Mouse (Mus musculus) cerebellum, adult 2 months (tissue): ENCODE data around the gene Rab5a. TPM values are rescaled to one million over a fixed set of nuclear protein-coding genes. Genes with fewer than 3 reads are reported as not detected.
"Not testable (repeated sequence)": the region's sequence is repeated elsewhere in the genome, so short reads cannot be mapped to it uniquely, and the experiment has no call there.

Experiments
- DNase-seq, 2 experiments: peaks; one replicate each; pipeline ENCODE4 v3.0.0; 2021
- H3K27ac ChIP-seq: fragments of 200-500 bp; 2 replicates; pipeline ENCODE4 v1.5.1; 2012; ENCODE audit warnings: low read length, control low read depth, inconsistent platforms; ENCODE audit not compliant: insufficient read depth
- H3K27me3 ChIP-seq: fragments of 200-500 bp; 2 replicates; pipeline ENCODE4 v1.6.1; 2012; ENCODE audit warnings: inconsistent platforms, mild to moderate bottlenecking, low read length, moderate library complexity; ENCODE audit not compliant: control insufficient read depth, insufficient read depth
- H3K4me1 ChIP-seq: fragments of 200-500 bp; 2 replicates; pipeline ENCODE4 v1.6.1; 2011; ENCODE audit warnings: low read length; ENCODE audit not compliant: control insufficient read depth, insufficient read depth
- H3K4me3 ChIP-seq: fragments of 200-500 bp; replicated peaks from 2 replicates; pipeline ENCODE3; 2011; ENCODE audit warnings: mild to moderate bottlenecking, low read depth, low read length, control low read depth; ENCODE audit not compliant: insufficient read depth
- CTCF ChIP-seq: fragments of 200-500 bp; IDR thresholded peaks from 2 replicates; pipeline ENCODE4 v1.5.1; 2011; ENCODE audit warnings: low read depth, mild to moderate bottlenecking, control low read depth, low read length, moderate library complexity, borderline replicate concordance; ENCODE audit not compliant: insufficient read depth
- POLR2A ChIP-seq: fragments of 200-500 bp; IDR thresholded peaks from 2 replicates; pipeline ENCODE4 v1.6.1; 2011; ENCODE audit warnings: low read length, control low read depth, borderline replicate concordance; ENCODE audit not compliant: insufficient read depth
- whole genome bisulfite sequencing: fragments of 180-500 bp; shearing (Covaris S2); methylation state at CpG from one replicate; pipeline ENCODE4 v1.1.7; 2018; 5-methylcytosine and 5-hydroxymethylcytosine counted together
- polyA plus RNA-seq: library from polyadenylated mRNA; depleted of rRNA; stranded (reverse); fragments of >200 nt; gene quantifications from 2 replicates; pipeline ENCODE4 v1.2.3, GENCODE M21; 2012

Rab5a gene
- polyA plus RNA-seq, 1 experiment = 98.1 TPM

DNA sequence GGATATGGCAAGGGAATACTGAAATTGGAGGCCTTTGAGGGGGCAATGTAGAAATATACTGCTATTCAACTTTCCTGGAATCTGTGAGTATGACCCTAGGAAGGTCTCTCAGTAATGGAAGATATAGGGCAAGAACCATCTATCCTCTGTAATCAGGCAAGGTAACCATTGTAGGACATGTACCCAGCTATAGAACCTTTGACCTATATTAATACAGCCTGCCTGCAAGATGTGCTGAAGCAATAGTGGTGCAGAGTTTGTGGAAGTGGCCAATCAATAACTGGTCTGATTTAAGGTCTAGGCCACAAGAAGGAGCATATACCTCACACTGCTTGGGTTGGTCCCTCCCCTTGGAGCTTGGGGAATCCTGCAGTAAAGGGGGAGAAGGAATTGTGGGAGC lies 41.5 kb downstream of the Rab5a start:
- TF ChIP-seq POLR2A (no peak), CTCF (no peak)
- Histone ChIP-seq H3K27ac (no peak overlapping the region), H3K4me3 (no peak overlapping the region), H3K27me3 (no peaks in the 10 kb centered on the region), H3K4me1 (no peaks in the 10 kb centered on the region)
- DNase-seq = no peak

DNA sequence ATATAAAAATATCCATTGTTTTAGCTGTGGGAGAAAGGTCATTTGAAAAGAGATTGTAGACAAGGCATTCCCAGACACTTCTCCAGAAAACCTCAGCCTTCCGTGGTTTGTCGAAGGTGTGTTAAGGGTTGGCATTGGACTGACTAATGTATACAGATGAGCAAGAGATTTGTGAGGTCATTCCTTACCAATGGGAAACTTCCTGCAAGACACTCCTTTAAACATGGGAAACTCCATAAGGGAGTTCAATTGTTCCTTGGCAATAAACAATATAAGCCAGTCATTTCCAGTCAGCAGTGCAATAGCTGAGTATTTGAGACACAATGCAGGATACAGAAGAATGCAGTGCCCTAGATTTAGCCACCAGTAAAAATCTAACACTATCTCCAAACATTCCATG lies 49.0 kb downstream of the Rab5a start:
- Histone ChIP-seq H3K27ac (no peak overlapping the region), H3K27me3 (no peaks in the 10 kb centered on the region), H3K4me3 (no peak overlapping the region), H3K4me1 (no peaks in the 10 kb centered on the region)
- no peak for DNase-seq
- 92% methylated on average over 2 of the region's 2 CpGs for WGBS
- no peak for TF ChIP-seq CTCF
- no peak for TF ChIP-seq POLR2A

DNA sequence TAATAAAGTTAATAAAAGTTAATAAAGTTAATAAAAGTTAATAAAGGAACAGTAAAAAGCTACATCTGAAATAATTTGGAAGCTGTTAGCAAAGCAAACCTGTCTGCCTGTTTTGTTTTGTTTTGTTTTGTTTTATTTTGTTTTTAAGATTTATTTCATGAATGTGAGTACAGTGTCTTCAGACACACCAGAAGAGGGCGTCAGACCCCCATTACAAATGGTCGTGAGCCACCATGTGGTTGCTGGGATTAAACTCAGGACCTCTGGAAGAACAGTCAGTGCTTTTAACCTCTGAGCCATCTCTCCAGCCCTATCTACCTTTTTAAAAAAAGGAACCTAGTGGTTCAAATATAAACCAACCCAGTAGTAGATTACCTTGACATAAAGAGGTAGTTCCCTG lies 52.1 kb downstream of the Rab5a start:
- TF ChIP-seq POLR2A (no peak), CTCF (no peak)
- Histone ChIP-seq H3K4me3 (no peak overlapping the region), H3K4me1 (no peaks in the 10 kb centered on the region), H3K27me3 (no peaks in the 10 kb centered on the region), H3K27ac (no peak overlapping the region)
- peak in 1 of 2 experiments; percentile 11 for DNase-seq
- WGBS = 48% methylated on average over 2 of the region's 2 CpGs

DNA sequence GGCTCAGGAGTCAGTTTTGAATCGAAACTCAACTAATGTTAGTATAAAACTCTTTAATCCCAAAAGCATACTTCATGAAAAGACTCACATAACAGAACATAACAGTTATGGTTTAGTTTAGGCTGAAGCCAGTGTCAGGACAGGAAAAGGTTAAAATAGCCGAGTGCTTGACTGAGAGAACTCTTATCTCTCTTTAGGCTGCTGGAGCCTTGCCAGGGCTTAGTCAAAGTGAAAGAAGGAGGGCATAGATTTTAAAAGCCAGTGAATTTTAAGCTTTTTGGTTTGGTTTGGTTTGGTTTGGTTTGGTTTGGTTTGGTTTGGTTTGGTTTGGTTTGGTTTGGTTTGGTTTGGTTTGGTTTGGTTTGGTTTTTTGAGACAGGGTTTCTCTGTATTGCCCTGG lies 53.4 kb downstream of the Rab5a start:
- Histone ChIP-seq H3K4me3 (no peak overlapping the region), H3K27ac (no peak overlapping the region), H3K27me3 (no peaks in the 10 kb centered on the region), H3K4me1 (no peaks in the 10 kb centered on the region)
- 68% methylated on average over 2 of the region's 2 CpGs for WGBS
- no peak for TF ChIP-seq CTCF
- no peak for TF ChIP-seq POLR2A
- no peak for DNase-seq

DNA sequence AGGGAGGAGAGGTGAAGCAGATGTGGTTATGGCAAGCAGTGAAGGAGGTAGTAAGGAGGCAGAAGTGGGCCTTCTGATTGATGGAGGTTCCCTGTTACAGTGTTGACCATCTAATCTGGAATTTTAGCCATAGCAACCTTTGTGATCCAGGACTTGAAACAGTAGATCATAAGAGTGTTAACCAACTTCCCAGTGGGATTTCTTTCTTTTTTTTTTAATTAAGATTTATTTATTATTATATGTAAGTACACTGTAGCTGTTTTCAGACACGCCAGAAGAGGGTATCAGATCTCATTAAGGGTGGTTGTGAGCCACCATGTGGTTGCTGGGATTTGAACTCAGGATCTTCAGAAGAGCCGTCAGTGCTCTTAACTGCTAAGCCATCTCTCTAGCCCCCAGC lies 60.3 kb downstream of the Rab5a start, which contains the start of gene Pp2d1:
Gene Pp2d1, minus strand, starts transcription at position 101 of the 400 bp plus-strand sequence.
- not testable (repeated sequence) for H3K27me3 ChIP-seq, H3K4me3 ChIP-seq, H3K27ac ChIP-seq, H3K4me1 ChIP-seq, DNase-seq
- WGBS = 89% methylated on average over 2 of the region's 2 CpGs

DNA sequence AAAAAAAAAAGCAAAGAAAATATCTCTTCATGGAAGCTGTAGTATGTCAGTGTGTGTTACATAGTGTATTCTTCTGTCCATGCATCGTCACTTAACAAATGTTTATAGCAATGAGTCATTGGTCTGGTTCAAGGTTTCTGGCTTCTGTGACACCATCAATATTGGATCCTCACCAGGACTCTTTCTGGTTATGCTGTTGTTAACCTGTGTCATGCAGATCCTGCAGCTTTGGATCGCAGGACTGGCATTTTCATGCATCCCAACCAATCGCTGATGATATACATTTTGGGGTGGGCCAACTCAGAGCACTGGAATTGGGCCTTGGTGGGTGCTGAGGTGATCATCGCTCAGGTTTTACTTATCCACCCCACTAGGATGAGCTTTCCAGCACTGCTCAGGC lies 63.5 kb downstream of the Rab5a start:
- DNase-seq = no peak
- no peaks in the 10 kb centered on the region for H3K27me3 ChIP-seq
- H3K4me1 ChIP-seq = no peaks in the 10 kb centered on the region
- TF ChIP-seq CTCF (no peak), POLR2A (no peak)
- WGBS = 98% methylated on average over 4 of the region's 4 CpGs
- no peak overlapping the region for H3K27ac ChIP-seq
- no peak overlapping the region for H3K4me3 ChIP-seq

DNA sequence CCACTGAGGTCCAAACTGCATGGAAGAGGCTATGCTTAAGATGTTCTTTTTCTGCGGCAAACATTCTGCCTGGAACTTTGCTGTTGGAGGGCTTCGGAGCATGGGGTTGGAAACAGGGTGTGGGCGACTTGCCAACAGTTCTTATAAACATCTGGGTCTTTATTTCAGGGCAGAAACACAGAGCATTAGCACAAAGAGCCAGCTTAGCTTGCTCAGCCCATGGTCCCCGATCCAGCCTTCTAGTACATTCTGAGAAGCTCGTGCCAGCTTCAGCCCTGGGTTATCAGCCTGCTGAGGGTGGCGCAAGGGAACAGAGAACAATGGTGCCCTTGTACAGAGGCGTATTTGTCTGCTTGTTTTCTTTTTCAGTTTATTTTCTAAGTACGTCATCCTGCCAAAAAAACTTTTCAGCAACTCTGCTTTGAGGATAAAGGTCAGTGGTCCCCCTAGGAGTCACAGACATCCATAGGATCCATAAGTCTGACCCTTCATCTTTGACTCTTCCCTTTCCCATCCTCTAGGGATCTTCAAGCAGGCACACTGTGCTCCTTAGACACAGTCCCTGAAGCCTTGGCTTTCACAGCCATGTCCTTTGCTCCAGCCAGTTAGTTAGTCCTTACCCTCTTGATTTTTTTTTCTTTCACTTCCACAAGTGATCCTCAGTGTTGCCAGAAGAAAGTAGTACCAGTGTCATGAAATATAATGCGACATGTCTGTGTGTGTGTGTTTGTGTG lies 64.7 kb downstream of the Rab5a start:
- no peak overlapping the region for H3K4me3 ChIP-seq
- TF ChIP-seq POLR2A = no peak
- no peak for TF ChIP-seq CTCF
- H3K27me3 ChIP-seq = no peaks in the 10 kb centered on the region
- H3K4me1 ChIP-seq = no peaks in the 10 kb centered on the region
- 38% methylated on average over 9 of the region's 9 CpGs for WGBS
- H3K27ac ChIP-seq = peak overlapping the region; percentile 67; the same call in 1 of the 2 replicates
- peak in 1 of 2 experiments; percentile 44 for DNase-seq

DNA sequence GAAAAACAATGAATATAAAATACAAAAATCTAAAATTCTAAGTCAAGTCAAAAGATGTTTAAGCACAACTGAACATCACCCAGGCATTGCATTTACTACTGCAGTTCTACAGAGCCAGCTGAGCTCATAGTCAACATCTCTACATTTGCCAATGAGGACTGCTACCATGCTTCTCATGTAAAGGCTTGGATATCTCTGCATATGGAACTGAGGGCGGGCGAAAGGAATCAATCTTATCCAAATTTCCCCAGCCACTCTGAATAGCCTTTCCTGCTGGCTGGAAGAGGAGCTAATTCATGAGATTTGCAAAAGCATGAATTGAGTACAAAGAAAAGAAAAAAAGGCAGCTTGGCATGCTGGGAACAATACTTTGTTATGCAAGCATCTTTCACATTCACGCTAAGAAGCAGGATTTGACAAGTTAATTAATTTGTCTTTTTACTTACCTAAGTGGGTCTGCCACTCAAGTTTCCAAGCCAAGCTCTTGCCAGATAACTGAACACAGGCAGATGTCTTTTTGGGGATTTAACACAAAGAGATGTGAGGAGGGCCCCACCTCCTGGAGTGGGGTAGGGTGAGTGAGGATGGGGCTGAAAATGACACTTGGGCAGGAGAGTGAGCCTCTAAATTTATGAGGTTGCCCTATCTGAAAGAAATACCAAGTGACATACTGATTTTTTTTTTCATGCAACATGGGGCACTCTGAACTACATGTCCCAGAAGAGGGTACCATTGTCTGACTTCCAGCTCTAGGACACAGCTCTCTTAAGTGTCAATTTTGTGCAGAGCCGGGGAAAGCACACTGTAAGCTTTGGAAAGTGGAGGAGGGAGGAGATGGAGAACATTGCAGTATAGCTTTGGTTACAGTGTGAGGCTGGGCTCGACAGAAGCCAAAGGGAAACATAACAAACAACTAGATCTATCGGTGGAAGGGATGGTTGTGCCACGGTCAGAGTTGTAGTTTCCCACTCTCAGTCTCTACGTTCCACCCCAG lies 72.6 kb downstream of the Rab5a start:
- TF ChIP-seq POLR2A (no peak), CTCF (no peak)
- 48% methylated on average over 8 of the region's 8 CpGs for WGBS
- Histone ChIP-seq H3K4me1 (no peaks in the 10 kb centered on the region), H3K27me3 (no peaks in the 10 kb centered on the region), H3K27ac (no peak overlapping the region), H3K4me3 (no peak overlapping the region)
- DNase-seq = no peak

DNA sequence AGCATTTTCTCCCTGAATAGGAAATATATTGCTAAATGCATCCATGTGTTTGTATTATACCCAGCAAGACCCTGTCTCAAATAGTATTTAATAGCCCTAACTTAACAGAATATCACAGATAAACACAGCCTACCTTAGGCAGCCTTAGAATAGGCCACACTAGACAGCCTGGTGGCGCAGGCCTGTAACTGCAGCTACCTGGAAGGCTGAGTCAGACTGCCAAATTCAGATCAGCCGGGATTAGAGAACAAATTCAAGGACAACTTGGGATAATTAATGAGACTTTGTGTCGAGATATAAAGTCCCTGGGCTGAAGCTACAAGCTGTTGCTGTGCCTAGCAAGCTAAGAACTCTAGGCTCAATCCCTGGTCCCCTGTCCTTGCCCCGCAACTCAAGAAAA lies 75.1 kb downstream of the Rab5a start:
- DNase-seq = no peak
- H3K4me1 ChIP-seq = no peaks in the 10 kb centered on the region
- no peak overlapping the region for H3K27ac ChIP-seq
- TF ChIP-seq CTCF = peak; percentile 37; the same call in 1 of the 2 replicates
- no peak for TF ChIP-seq POLR2A
- H3K4me3 ChIP-seq = no peak overlapping the region
- H3K27me3 ChIP-seq = no peaks in the 10 kb centered on the region
- 70% methylated on average over 4 of the region's 4 CpGs for WGBS
